Mouse (Mus musculus) forebrain, embryonic 14.5 days (tissue): Measurements from ENCODE around the gene Pcyt1b. TPM values are rescaled to one million over a fixed set of nuclear protein-coding genes. Genes with fewer than 3 reads are reported as not detected.

Experiments used
- ATAC-seq: fragments of 200-750 bp; cut with Nextera tagmentation; 2 replicates; pipeline ENCODE4 v1.8.0; 2017; ENCODE audit warnings: mild to moderate bottlenecking, moderate library complexity
- DNase-seq: peaks from one replicate; pipeline ENCODE4 v3.0.0-alpha.2; 2015; ENCODE audit warnings: low spot score
- H3K27ac ChIP-seq: fragments of 300-500 bp; sonication (generic); 2 replicates; pipeline ENCODE4 v1.5.1; 2014; ENCODE audit warnings: low read depth, mild to moderate bottlenecking, control low read depth, low read length, moderate library complexity
- H3K27me3 ChIP-seq: fragments of 300-500 bp; sonication (generic); replicated peaks from 2 replicates; pipeline ENCODE4 v1.6.1; 2014; ENCODE audit warnings: low read length, control low read depth, mixed read lengths; ENCODE audit not compliant: control insufficient read depth, insufficient read depth
- H3K36me3 ChIP-seq: fragments of 300-500 bp; sonication (generic); 2 replicates; pipeline ENCODE4 v1.6.1; 2014; ENCODE audit warnings: low read length, control low read depth; ENCODE audit not compliant: control insufficient read depth, insufficient read depth
- H3K4me1 ChIP-seq: fragments of 300-500 bp; sonication (generic); 2 replicates; pipeline ENCODE4 v1.6.1; 2014; ENCODE audit warnings: antibody characterized with exemption, low read length, control low read depth; ENCODE audit not compliant: control insufficient read depth, insufficient read depth
- H3K4me2 ChIP-seq: fragments of 300-500 bp; sonication (generic); 2 replicates; pipeline ENCODE4 v1.6.1; 2014; ENCODE audit warnings: mild to moderate bottlenecking, control low read depth, low read length
- H3K4me3 ChIP-seq: fragments of 300-500 bp; sonication (generic); 2 replicates; pipeline ENCODE4 v1.5.1; 2014; ENCODE audit warnings: low read depth, low read length, control low read depth
- H3K9ac ChIP-seq: fragments of 300-500 bp; sonication (generic); 2 replicates; pipeline ENCODE4 v1.6.1; 2014; ENCODE audit warnings: mild to moderate bottlenecking, low read length, control low read depth, moderate library complexity
- H3K9me3 ChIP-seq: fragments of 300-500 bp; sonication (generic); replicated peaks from 2 replicates; pipeline ENCODE4 v1.6.1; 2016; ENCODE audit warnings: low read length, control low read depth, mixed read lengths; ENCODE audit not compliant: control insufficient read depth
- WGBS: fragments of 180-500 bp; shearing (Covaris S2); extraction: QIAGEN DNeasy Blood & Tissue Kit; methylation state at CpG from one replicate; pipeline ENCODE4 v1.1.7; 2014; 5-methylcytosine and 5-hydroxymethylcytosine counted together
- polyA plus RNA-seq: library from polyadenylated mRNA; unstranded; fragments of >200 nt; fragmentation: Nextera tagmentation; extraction: Ambion mirVana; gene quantifications from 2 replicates; pipeline ENCODE4 v1.2.1, GENCODE M21; 2014

The Pcyt1b gene
- polyA plus RNA-seq, 1 experiment from 2014 or later: 11.3 TPM

DNA sequence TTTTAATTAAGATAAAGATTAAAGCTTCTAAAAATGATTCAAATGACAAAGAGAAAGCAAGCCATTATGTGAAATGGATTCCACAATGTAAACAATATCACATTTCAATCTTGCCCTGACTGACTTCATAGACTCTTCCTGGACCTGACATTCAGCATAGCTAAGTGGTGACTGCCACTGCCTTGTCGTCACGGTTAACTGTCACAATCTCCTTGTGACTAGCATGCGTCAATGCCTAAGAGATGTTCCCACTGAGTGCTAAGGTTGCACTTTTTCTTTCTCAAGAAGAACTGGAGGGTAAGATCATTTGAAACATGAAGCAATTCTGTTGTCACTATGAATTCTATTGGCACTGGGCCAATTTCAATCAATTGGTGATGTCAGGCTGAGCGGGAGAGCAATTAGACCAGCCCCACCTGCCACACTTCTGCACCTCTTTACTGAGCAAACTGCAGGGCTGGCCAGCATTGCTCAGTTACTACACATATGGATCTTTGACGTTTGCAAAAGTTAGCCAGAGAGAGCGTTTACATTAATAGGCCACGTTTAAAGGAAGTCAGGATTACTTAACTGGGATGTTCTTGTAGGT lies 102.3 kb downstream of the Pcyt1b start:
- peak; percentile 86 for ATAC-seq
- WGBS: 53% methylated on average over 7 of the region's 7 CpGs
- Histone ChIP-seq H3K4me2 (no peak overlapping the region), H3K36me3 (no peaks in the 10 kb centered on the region), H3K27ac (no peak overlapping the region), H3K9ac (no peak overlapping the region), H3K4me3 (no peak overlapping the region), H3K27me3 (no peaks in the 10 kb centered on the region), H3K9me3 (no peaks in the 10 kb centered on the region), H3K4me1 (no peaks in the 10 kb centered on the region)
- peak; percentile 65 for DNase-seq

DNA sequence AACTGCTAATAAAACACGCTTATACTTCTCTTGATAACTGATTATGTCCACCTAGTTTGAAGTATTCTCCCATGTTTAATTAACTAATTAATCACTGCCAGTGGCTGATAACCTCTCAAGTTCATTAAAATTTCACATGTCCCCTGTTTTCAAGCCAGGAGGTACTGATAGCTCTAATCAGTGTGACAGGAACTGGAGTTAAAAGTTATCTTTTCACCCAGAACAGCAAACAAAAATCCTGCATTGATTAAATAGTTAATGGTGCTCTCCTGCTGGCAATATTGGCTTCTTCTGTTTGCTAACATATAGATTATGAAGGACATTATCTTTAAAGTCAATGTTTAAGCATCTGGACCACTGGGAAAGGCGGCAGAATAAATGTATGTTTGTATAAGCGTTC lies 106.1 kb downstream of the Pcyt1b start:
- 87% methylated on average over 3 of the region's 3 CpGs for WGBS
- Histone ChIP-seq H3K4me1 (no peaks in the 10 kb centered on the region), H3K27ac (no peak overlapping the region), H3K36me3 (no peaks in the 10 kb centered on the region), H3K9me3 (no peaks in the 10 kb centered on the region), H3K4me2 (no peak overlapping the region), H3K9ac (no peak overlapping the region), H3K4me3 (no peak overlapping the region), H3K27me3 (no peaks in the 10 kb centered on the region)
- ATAC-seq: no peak
- no peak for DNase-seq

DNA sequence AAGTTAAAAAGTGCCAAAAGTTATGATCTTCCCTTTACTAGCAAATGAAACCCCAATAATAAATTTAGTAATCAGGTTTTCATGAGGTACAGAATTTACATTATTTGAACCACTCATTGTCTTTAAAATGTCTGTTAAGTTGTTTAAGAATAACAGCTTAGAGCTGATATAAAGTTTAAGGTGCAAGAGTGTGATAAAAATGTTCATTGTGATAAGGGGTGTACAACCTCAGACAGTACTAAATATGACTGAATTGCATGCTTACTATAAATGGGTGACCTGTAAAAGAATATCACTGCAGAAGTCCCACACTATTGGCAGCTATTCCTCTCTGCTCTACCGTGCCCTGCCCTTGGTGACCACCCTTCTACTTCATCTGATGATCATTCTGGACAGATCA lies 134.9 kb downstream of the Pcyt1b start:
- no peaks in the 10 kb centered on the region for H3K27me3 ChIP-seq
- H3K9ac ChIP-seq: no peak overlapping the region
- no peak for DNase-seq
- no peak overlapping the region for H3K27ac ChIP-seq
- no peaks in the 10 kb centered on the region for H3K36me3 ChIP-seq
- no peak overlapping the region for H3K4me3 ChIP-seq
- ATAC-seq: no peak
- WGBS: 80% methylated on average over 1 of the region's 1 CpGs
- no peaks in the 10 kb centered on the region for H3K4me1 ChIP-seq
- H3K9me3 ChIP-seq: no peaks in the 10 kb centered on the region
- no peak overlapping the region for H3K4me2 ChIP-seq

DNA sequence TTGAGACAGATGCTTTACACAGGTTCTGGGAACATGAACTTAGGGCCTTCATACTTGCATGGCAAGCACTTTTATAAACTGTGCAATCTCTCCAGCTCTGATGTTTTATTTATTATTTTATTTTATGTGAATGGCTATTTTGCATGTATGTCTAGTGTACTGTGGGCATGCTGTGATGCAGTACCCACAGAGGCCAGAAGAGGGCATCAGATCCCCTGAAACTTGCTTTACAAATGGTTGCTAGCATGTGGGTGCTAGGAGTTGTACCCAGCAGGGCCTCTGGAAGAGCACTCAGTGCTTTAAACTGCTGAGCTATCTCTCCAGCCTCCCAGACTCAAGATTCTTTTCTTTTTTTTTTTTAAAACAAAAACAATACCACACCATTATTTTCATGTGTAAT lies 138.5 kb downstream of the Pcyt1b start:
- Histone ChIP-seq H3K36me3 (no peaks in the 10 kb centered on the region), H3K27ac (no peak overlapping the region), H3K27me3 (no peaks in the 10 kb centered on the region), H3K4me1 (no peaks in the 10 kb centered on the region), H3K4me2 (no peak overlapping the region), H3K9ac (no peak overlapping the region), H3K9me3 (no peaks in the 10 kb centered on the region), H3K4me3 (no peak overlapping the region)
- DNase-seq (peak; percentile 6), ATAC-seq (no peak)

Other genes starting within 250 kb of the Pcyt1b start
- gene Pola1, start 22.7 kb upstream of the Pcyt1b start, polyA plus RNA-seq: 8.1 and 8.6 TPM in 2 replicates
- 32.9 and 35.5 TPM in 2 replicates for gene Pdk3, start 177.3 kb downstream of the Pcyt1b start, polyA plus RNA-seq